Mouse (Mus musculus) midbrain, embryonic 14.5 days (tissue): ENCODE data around the gene Tlx2. TPM values are rescaled to one million over a fixed set of nuclear protein-coding genes. Genes with fewer than 3 reads are reported as not detected.

Source experiments
- ATAC-seq: fragments of 200-750 bp; cut with Nextera tagmentation; 2 replicates; pipeline ENCODE4 v1.8.0; 2017; ENCODE audit warnings: moderate number of reproducible peaks, moderate library complexity; ENCODE audit not compliant: low FRiP score, low TSS enrichment
- DNase-seq: peaks from one replicate; pipeline ENCODE4 v3.0.0-alpha.2; 2015
- H3K27ac ChIP-seq: fragments of 300-500 bp; sonication (generic); replicated peaks from 2 replicates; pipeline ENCODE4 v1.5.1; 2014; ENCODE audit warnings: mild to moderate bottlenecking, low read depth, low read length, moderate library complexity
- H3K27me3 ChIP-seq: fragments of 300-500 bp; sonication (generic); 2 replicates; pipeline ENCODE4 v1.6.1; 2014; ENCODE audit warnings: low read length, control low read depth, mixed read lengths; ENCODE audit not compliant: control insufficient read depth, insufficient read depth
- H3K36me3 ChIP-seq: fragments of 300-500 bp; sonication (generic); 2 replicates; pipeline ENCODE4 v1.6.1; 2014; ENCODE audit warnings: low read length, control low read depth; ENCODE audit not compliant: control insufficient read depth, insufficient read depth
- H3K4me1 ChIP-seq: fragments of 300-500 bp; sonication (generic); 2 replicates; pipeline ENCODE4 v1.6.1; 2014; ENCODE audit warnings: mild to moderate bottlenecking, antibody characterized with exemption, low read length, control low read depth; ENCODE audit not compliant: control insufficient read depth, insufficient read depth
- H3K4me2 ChIP-seq: fragments of 300-500 bp; sonication (generic); 2 replicates; pipeline ENCODE4 v1.6.1; 2014; ENCODE audit warnings: mild to moderate bottlenecking, low read length, moderate library complexity
- H3K4me3 ChIP-seq: fragments of 300-500 bp; sonication (generic); replicated peaks from 2 replicates; pipeline ENCODE4 v1.5.1; 2014; ENCODE audit warnings: low read depth, low read length
- H3K9ac ChIP-seq: fragments of 300-500 bp; sonication (generic); replicated peaks from 2 replicates; pipeline ENCODE4 v1.6.1; 2014; ENCODE audit warnings: mild to moderate bottlenecking, low read length, moderate library complexity
- H3K9me3 ChIP-seq: fragments of 300-500 bp; sonication (generic); 2 replicates; pipeline ENCODE4 v1.6.1; 2016; ENCODE audit warnings: low read length, control low read depth, mixed read lengths; ENCODE audit not compliant: control insufficient read depth
- WGBS: fragments of 180-500 bp; shearing (Covaris S2); extraction: QIAGEN DNeasy Blood & Tissue Kit; methylation state at CpG from one replicate; pipeline ENCODE4 v1.1.7; 2014; 5-methylcytosine and 5-hydroxymethylcytosine counted together
- polyA plus RNA-seq: library from polyadenylated mRNA; unstranded; fragments of >200 nt; fragmentation: Nextera tagmentation; extraction: Ambion mirVana; gene quantifications from 2 replicates; pipeline ENCODE4 v1.2.1, GENCODE M21; 2014

Tlx2 gene
- polyA plus RNA-seq, 1 experiment from 2014 or later, result not detected

- H3K4me3 ChIP-seq, result peak within 1 kb of the TSS; percentile 83
Measured at GRCm38 (mm10) chr6:83115011-83115671, 45.0 kb upstream of the Tlx2 start, which contains the start of gene Mogs. Mogs (plus strand) TSS chr6:83115496.

GRCm38 (mm10) chr6:83111510-83112136, 41.5 kb upstream of the Tlx2 start:
- no peak for ATAC-seq
- Histone ChIP-seq H3K9me3 (no peaks in the 10 kb centered on the region), H3K4me2 (no peak overlapping the region), H3K4me3 (no peak overlapping the region), H3K4me1 (peaks cover 33% of the 10 kb centered on the region), H3K36me3 (0 out of 2 replicates have a peak, but pooled peaks cover 8% of the 10 kb centered on the region), H3K27me3 (no peaks in the 10 kb centered on the region), H3K27ac (no peak overlapping the region), H3K9ac (no peak overlapping the region)
- WGBS, result 90% methylated on average over 4 of the region's 4 CpGs
- DNase-seq, result no peak

More at GRCm38 (mm10) chr6:83115011-83115671, 45.0 kb upstream of the Tlx2 start, which contains the start of gene Mogs:
- Histone ChIP-seq H3K27ac (peak within 1 kb of the TSS; percentile 67), H3K9ac (peak within 1 kb of the TSS; percentile 82), H3K9me3 (no peaks in the 10 kb centered on the region), H3K36me3 (peaks cover 40% of the 10 kb centered on the region), H3K4me2 (peak within 1 kb of the TSS; percentile 76), H3K27me3 (no peaks in the 10 kb centered on the region), H3K4me1 (peaks cover 27% of the 10 kb centered on the region)
- DNase-seq (peak; percentile 95), ATAC-seq (peak; percentile 90)
- WGBS, result 1% methylated on average over 54 of the region's 58 CpGs

GRCm38 (mm10) chr6:83108762-83109668, 38.9 kb upstream of the Tlx2 start, which contains the start of gene Mrpl53:
Mrpl53 (plus strand) TSS chr6:83109040.
- no peaks in the 10 kb centered on the region for H3K27me3 ChIP-seq
- peak; percentile 90 for ATAC-seq
- peak within 1 kb of the TSS; percentile 83 for H3K27ac ChIP-seq
- H3K4me3 ChIP-seq, result peak within 1 kb of the TSS; percentile 90
- H3K9ac ChIP-seq, result peak within 1 kb of the TSS; percentile 88
- DNase-seq, result peak; percentile 89
- H3K4me1 ChIP-seq, result peaks cover 20% of the 10 kb centered on the region
- H3K36me3 ChIP-seq, result 0 out of 2 replicates have a peak, but pooled peaks cover 8% of the 10 kb centered on the region
- WGBS, result under 1% methylated on average over 76 of the region's 76 CpGs
- peak within 1 kb of the TSS; percentile 91 for H3K4me2 ChIP-seq
- no peaks in the 10 kb centered on the region for H3K9me3 ChIP-seq

GRCm38 (mm10) chr6:83107566-83108400, 37.7 kb upstream of the Tlx2 start:
- H3K4me3 ChIP-seq, result peak overlapping the region; percentile 90
- no peak for ATAC-seq
- H3K27me3 ChIP-seq, result no peaks in the 10 kb centered on the region
- H3K9me3 ChIP-seq, result no peaks in the 10 kb centered on the region
- H3K4me1 ChIP-seq, result peaks cover 26% of the 10 kb centered on the region
- H3K4me2 ChIP-seq, result peak overlapping the region; percentile 91
- peak overlapping the region; percentile 88; the same call in 1 of the 2 replicates for H3K9ac ChIP-seq
- DNase-seq, result peak; percentile 76
- WGBS, result 33% methylated on average over 13 of the region's 13 CpGs
- 0 out of 2 replicates have a peak, but pooled peaks cover 8% of the 10 kb centered on the region for H3K36me3 ChIP-seq
- peak overlapping the region; percentile 83; the same call in 1 of the 2 replicates for H3K27ac ChIP-seq

GRCm38 (mm10) chr6:83104158-83104557, 34.1 kb upstream of the Tlx2 start:
- DNase-seq (no peak), ATAC-seq (no peak)
- Histone ChIP-seq H3K27ac (no peak overlapping the region), H3K4me2 (no peak overlapping the region), H3K27me3 (no peaks in the 10 kb centered on the region), H3K4me3 (no peak overlapping the region), H3K9me3 (no peaks in the 10 kb centered on the region), H3K4me1 (peaks cover 26% of the 10 kb centered on the region), H3K36me3 (no peaks in the 10 kb centered on the region), H3K9ac (no peak overlapping the region)
- WGBS, result 75% methylated on average over 4 of the region's 4 CpGs

DNA sequence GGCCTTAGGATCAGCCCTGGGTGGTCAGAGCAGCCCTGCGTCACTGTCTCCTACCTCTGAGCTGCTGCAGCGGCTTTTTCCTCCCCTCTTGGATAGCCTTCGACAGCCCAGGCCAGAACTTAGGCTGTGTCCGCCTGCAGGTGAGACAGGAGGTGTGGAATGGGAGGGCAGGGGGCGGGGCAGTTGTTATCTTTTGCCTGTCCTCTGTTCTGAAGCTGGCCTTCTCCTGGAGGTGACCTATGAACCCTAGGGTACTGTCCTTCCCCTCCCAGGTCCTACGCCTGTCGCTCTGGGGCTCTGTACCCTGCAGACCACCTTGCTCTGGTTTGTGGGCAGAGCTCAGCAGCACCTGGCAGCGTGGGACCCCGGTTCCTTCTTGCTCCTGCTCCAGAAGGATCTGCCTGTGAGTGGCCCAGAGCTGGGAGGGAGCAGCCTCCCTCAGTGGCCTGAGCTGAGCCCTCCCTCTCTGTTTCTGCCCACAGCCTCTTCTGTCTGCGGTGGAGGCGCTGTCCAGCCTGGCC, 33.1 kb upstream of the Tlx2 start:
- Histone ChIP-seq H3K4me3 (peak overlapping the region; percentile 77), H3K9ac (peak overlapping the region; percentile 75), H3K4me2 (peak overlapping the region; percentile 99), H3K4me1 (peaks cover 21% of the 10 kb centered on the region), H3K27ac (no peak overlapping the region), H3K9me3 (no peaks in the 10 kb centered on the region), H3K27me3 (no peaks in the 10 kb centered on the region), H3K36me3 (no peaks in the 10 kb centered on the region)
- whole genome bisulfite sequencing, result 44% methylated on average over 11 of the region's 11 CpGs
- ATAC-seq (no peak), DNase-seq (no peak)

- under 1% methylated on average over 74 of the region's 74 CpGs for WGBS
- H3K4me2 ChIP-seq, result peak overlapping the region; percentile 99
- peak; percentile 80 for DNase-seq
Measured at GRCm38 (mm10) chr6:83101688-83102556, 31.8 kb upstream of the Tlx2 start.

More at GRCm38 (mm10) chr6:83101688-83102556, 31.8 kb upstream of the Tlx2 start:
- peak overlapping the region; percentile 75 for H3K9ac ChIP-seq
- H3K9me3 ChIP-seq, result no peaks in the 10 kb centered on the region
- H3K4me1 ChIP-seq, result peaks cover 14% of the 10 kb centered on the region
- H3K27me3 ChIP-seq, result no peaks in the 10 kb centered on the region
- ATAC-seq, result peak; percentile 79
- no peaks in the 10 kb centered on the region for H3K36me3 ChIP-seq
- H3K27ac ChIP-seq, result peak overlapping the region; percentile 82
- peak overlapping the region; percentile 77 for H3K4me3 ChIP-seq
